Mouse (Mus musculus): ENCODE results near the gene Plxnb2. TPM values are rescaled to one million over a fixed set of nuclear protein-coding genes. Genes with fewer than 3 reads are reported as not detected.
A peak's percentile ranks its signal among the peaks of the same experiment; 100 is the strongest.

The Plxnb2 gene
- polyA plus RNA-seq, 1 experiment from 2014 or later, result 153 TPM

GRCm38 (mm10) chr15:89138531-89138930 is 42.1 kb downstream of the Plxnb2 start:
- Histone ChIP-seq H3K4me2 (ENCODE audit: low read depth, low read length) (no peak overlapping the region), H3K36me3 (ENCODE audit: control insufficient read depth, insufficient read depth, low read length) (no peaks in the 10 kb centered on the region), H3K4me3 (replicated peaks; ENCODE audit: low read length) (no peak overlapping the region), H3K27ac (ENCODE audit: low read length) (no peak overlapping the region), H3K9me3 (replicated peaks; ENCODE audit: control insufficient read depth, low read length) (no peaks in the 10 kb centered on the region), H3K27me3 (ENCODE audit: control insufficient read depth, insufficient read depth, low read length) (peaks cover 24% of the 10 kb centered on the region), H3K9ac (ENCODE audit: low read length) (no peak overlapping the region), H3K4me1 (ENCODE audit: control insufficient read depth, insufficient read depth, low read length) (peaks cover 5% of the 10 kb centered on the region)
- no peak for ATAC-seq (ENCODE audit: insufficient read depth, low FRiP score)
- WGBS, result 95% methylated on average over 6 of the region's 6 CpGs

- no peak for ATAC-seq (ENCODE audit: insufficient read depth, low FRiP score)
- no peak overlapping the region for H3K27ac ChIP-seq (ENCODE audit: low read length)
- WGBS, result 84% methylated on average over 7 of the region's 7 CpGs
- no peak overlapping the region for H3K9ac ChIP-seq (ENCODE audit: low read length)
- H3K4me3 ChIP-seq (replicated peaks; ENCODE audit: low read length), result no peak overlapping the region
- H3K4me2 ChIP-seq (ENCODE audit: low read depth, low read length), result no peak overlapping the region
- H3K4me1 ChIP-seq (ENCODE audit: control insufficient read depth, insufficient read depth, low read length), result peaks cover 5% of the 10 kb centered on the region
- H3K36me3 ChIP-seq (ENCODE audit: control insufficient read depth, insufficient read depth, low read length), result no peaks in the 10 kb centered on the region
- H3K9me3 ChIP-seq (replicated peaks; ENCODE audit: control insufficient read depth, low read length), result no peaks in the 10 kb centered on the region
- H3K27me3 ChIP-seq (ENCODE audit: control insufficient read depth, insufficient read depth, low read length), result peaks cover 24% of the 10 kb centered on the region
Measured at GRCm38 (mm10) chr15:89138046-89138405, 42.6 kb downstream of the Plxnb2 start.

- no peak for ATAC-seq (ENCODE audit: insufficient read depth, low FRiP score)
- no peak overlapping the region for H3K27ac ChIP-seq (ENCODE audit: low read length)
- H3K4me1 ChIP-seq (ENCODE audit: control insufficient read depth, insufficient read depth, low read length), result peaks cover 5% of the 10 kb centered on the region
- H3K4me3 ChIP-seq (replicated peaks; ENCODE audit: low read length), result no peak overlapping the region
- no peak overlapping the region for H3K4me2 ChIP-seq (ENCODE audit: low read depth, low read length)
- H3K36me3 ChIP-seq (ENCODE audit: control insufficient read depth, insufficient read depth, low read length), result no peaks in the 10 kb centered on the region
- WGBS, result 70% methylated on average over 11 of the region's 11 CpGs
- H3K9ac ChIP-seq (ENCODE audit: low read length), result no peak overlapping the region
- H3K27me3 ChIP-seq (ENCODE audit: control insufficient read depth, insufficient read depth, low read length), result peaks cover 22% of the 10 kb centered on the region
- H3K9me3 ChIP-seq (replicated peaks; ENCODE audit: control insufficient read depth, low read length), result no peaks in the 10 kb centered on the region
Measured at GRCm38 (mm10) chr15:89137378-89138045, 43.1 kb downstream of the Plxnb2 start.

- no peak for ATAC-seq (ENCODE audit: insufficient read depth, low FRiP score)
- no peaks in the 10 kb centered on the region for H3K9me3 ChIP-seq (replicated peaks; ENCODE audit: control insufficient read depth, low read length)
- peaks cover 20% of the 10 kb centered on the region for H3K27me3 ChIP-seq (ENCODE audit: control insufficient read depth, insufficient read depth, low read length)
- no peaks in the 10 kb centered on the region for H3K36me3 ChIP-seq (ENCODE audit: control insufficient read depth, insufficient read depth, low read length)
- no peak overlapping the region for H3K4me2 ChIP-seq (ENCODE audit: low read depth, low read length)
- H3K4me3 ChIP-seq (replicated peaks; ENCODE audit: low read length), result no peak overlapping the region
- 88% methylated on average over 5 of the region's 5 CpGs for WGBS
- no peak overlapping the region for H3K27ac ChIP-seq (ENCODE audit: low read length)
- H3K9ac ChIP-seq (ENCODE audit: low read length), result no peak overlapping the region
- H3K4me1 ChIP-seq (ENCODE audit: control insufficient read depth, insufficient read depth, low read length), result peaks cover 5% of the 10 kb centered on the region
Measured at GRCm38 (mm10) chr15:89136461-89137155, 44.0 kb downstream of the Plxnb2 start.

- no peak for ATAC-seq (ENCODE audit: insufficient read depth, low FRiP score)
- Histone ChIP-seq H3K4me3 (replicated peaks; ENCODE audit: low read length) (no peak overlapping the region), H3K36me3 (ENCODE audit: control insufficient read depth, insufficient read depth, low read length) (no peaks in the 10 kb centered on the region)
Measured at GRCm38 (mm10) chr15:89131316-89131715, 49.3 kb downstream of the Plxnb2 start.

GRCm38 (mm10) chr15:89130245-89130644 is 50.3 kb downstream of the Plxnb2 start:
- Histone ChIP-seq H3K4me2 (ENCODE audit: low read depth, low read length) (no peak overlapping the region), H3K4me3 (replicated peaks; ENCODE audit: low read length) (no peak overlapping the region), H3K36me3 (ENCODE audit: control insufficient read depth, insufficient read depth, low read length) (no peaks in the 10 kb centered on the region), H3K27me3 (ENCODE audit: control insufficient read depth, insufficient read depth, low read length) (no peaks in the 10 kb centered on the region), H3K4me1 (ENCODE audit: control insufficient read depth, insufficient read depth, low read length) (peaks cover 15% of the 10 kb centered on the region), H3K9ac (ENCODE audit: low read length) (no peak overlapping the region), H3K9me3 (replicated peaks; ENCODE audit: control insufficient read depth, low read length) (no peaks in the 10 kb centered on the region), H3K27ac (ENCODE audit: low read length) (no peak overlapping the region)
- ATAC-seq (ENCODE audit: insufficient read depth, low FRiP score), result no peak

More at GRCm38 (mm10) chr15:89131316-89131715, 49.3 kb downstream of the Plxnb2 start:
- 90% methylated on average over 3 of the region's 3 CpGs for WGBS
- Histone ChIP-seq H3K9me3 (replicated peaks; ENCODE audit: control insufficient read depth, low read length) (no peaks in the 10 kb centered on the region), H3K4me1 (ENCODE audit: control insufficient read depth, insufficient read depth, low read length) (peaks cover 15% of the 10 kb centered on the region), H3K27me3 (ENCODE audit: control insufficient read depth, insufficient read depth, low read length) (no peaks in the 10 kb centered on the region), H3K9ac (ENCODE audit: low read length) (no peak overlapping the region), H3K4me2 (ENCODE audit: low read depth, low read length) (no peak overlapping the region), H3K27ac (ENCODE audit: low read length) (no peak overlapping the region)

GRCm38 (mm10) chr15:89128382-89129350 is 51.9 kb downstream of the Plxnb2 start, which contains the start of gene Hdac10:
TSS of gene Hdac10 (minus strand) at chr15:89128700.
- 2% methylated on average over 36 of the region's 36 CpGs for WGBS
- Histone ChIP-seq H3K9me3 (replicated peaks; ENCODE audit: control insufficient read depth, low read length) (no peaks in the 10 kb centered on the region), H3K4me3 (replicated peaks; ENCODE audit: low read length) (peak within 1 kb of the TSS; percentile 76), H3K36me3 (ENCODE audit: control insufficient read depth, insufficient read depth, low read length) (no peaks in the 10 kb centered on the region), H3K27ac (ENCODE audit: low read length) (peak within 1 kb of the TSS; percentile 90), H3K9ac (ENCODE audit: low read length) (peak within 1 kb of the TSS; percentile 87), H3K4me1 (ENCODE audit: control insufficient read depth, insufficient read depth, low read length) (peaks cover 19% of the 10 kb centered on the region), H3K27me3 (ENCODE audit: control insufficient read depth, insufficient read depth, low read length) (no peaks in the 10 kb centered on the region), H3K4me2 (ENCODE audit: low read depth, low read length) (peak within 1 kb of the TSS; percentile 95)
- ATAC-seq (ENCODE audit: insufficient read depth, low FRiP score), result peak; percentile 85

- no peak for ATAC-seq (ENCODE audit: insufficient read depth, low FRiP score)
- no peaks in the 10 kb centered on the region for H3K36me3 ChIP-seq (ENCODE audit: control insufficient read depth, insufficient read depth, low read length)
- WGBS, result 72% methylated on average over 8 of the region's 8 CpGs
- peak overlapping the region; percentile 76 for H3K4me3 ChIP-seq (replicated peaks; ENCODE audit: low read length)
- no peaks in the 10 kb centered on the region for H3K27me3 ChIP-seq (ENCODE audit: control insufficient read depth, insufficient read depth, low read length)
- H3K9me3 ChIP-seq (replicated peaks; ENCODE audit: control insufficient read depth, low read length), result no peaks in the 10 kb centered on the region
- H3K9ac ChIP-seq (ENCODE audit: low read length), result peak overlapping the region; percentile 87
- no peak overlapping the region for H3K27ac ChIP-seq (ENCODE audit: low read length)
- H3K4me1 ChIP-seq (ENCODE audit: control insufficient read depth, insufficient read depth, low read length), result peaks cover 25% of the 10 kb centered on the region
- H3K4me2 ChIP-seq (ENCODE audit: low read depth, low read length), result peak overlapping the region; percentile 95
Measured at GRCm38 (mm10) chr15:89127364-89127940, 53.1 kb downstream of the Plxnb2 start.

Measured in stomach, embryonic 16.5 days (tissue).